Mouse (Mus musculus): Measurements from ENCODE around the gene Otc. TPM values are rescaled to one million over a fixed set of nuclear protein-coding genes. Genes with fewer than 3 reads are reported as not detected.

Otc gene
- total and polyA plus RNA-seq, 3 experiments = not detected

- no peak overlapping the region for H3K27ac ChIP-seq (ENCODE audit: control insufficient read depth, low read depth, low read length)
- no peak overlapping the region for H3K4me3 ChIP-seq (ENCODE audit: control insufficient read depth in 1 of 2, insufficient read depth in 1 of 2, low read depth in 2 of 2, low read length in 2 of 2)
- no peak overlapping the region for H3K9ac ChIP-seq (ENCODE audit: control insufficient read depth, low read depth, low read length, poor library complexity, severe bottlenecking)
- H3K27me3 ChIP-seq (ENCODE audit: control insufficient read depth in 1 of 2, insufficient read depth in 2 of 2, low read length in 2 of 2) = no peaks in the 10 kb centered on the region
- H3K4me1 ChIP-seq (ENCODE audit: control insufficient read depth in 1 of 2, insufficient read depth in 2 of 2, low read length in 2 of 2) = no peaks in the 10 kb centered on the region
- H3K79me2 ChIP-seq (ENCODE audit: control insufficient read depth, insufficient read depth, low read length, poor library complexity) = no peaks in the 10 kb centered on the region
- no peaks in the 10 kb centered on the region for H3K9me3 ChIP-seq (replicated peaks; ENCODE audit: insufficient read depth, low read length)
- TF ChIP-seq ZKSCAN1 (IDR thresholded peaks at IDR 0.05; ENCODE audit: low read depth, low read length) (no peak), MYB (IDR thresholded peaks at IDR 0.05; ENCODE audit: low read depth, low read length) (no peak), MAX (IDR thresholded peaks at IDR 0.05; ENCODE audit: low read length) (no peak), JUND (IDR thresholded peaks at IDR 0.05; ENCODE audit: low read depth, low read length) (no peak)
- no peak for DNase-seq (ENCODE audit: low read depth, low spot score)
- H3K36me3 ChIP-seq (ENCODE audit: control insufficient read depth in 1 of 2, insufficient read depth in 2 of 2, low read length in 2 of 2) = no peaks in the 10 kb centered on the region
Observed at GRCm38 (mm10) chrX:10258260-10258659, 6.2 kb downstream of the Otc start.

DNA sequence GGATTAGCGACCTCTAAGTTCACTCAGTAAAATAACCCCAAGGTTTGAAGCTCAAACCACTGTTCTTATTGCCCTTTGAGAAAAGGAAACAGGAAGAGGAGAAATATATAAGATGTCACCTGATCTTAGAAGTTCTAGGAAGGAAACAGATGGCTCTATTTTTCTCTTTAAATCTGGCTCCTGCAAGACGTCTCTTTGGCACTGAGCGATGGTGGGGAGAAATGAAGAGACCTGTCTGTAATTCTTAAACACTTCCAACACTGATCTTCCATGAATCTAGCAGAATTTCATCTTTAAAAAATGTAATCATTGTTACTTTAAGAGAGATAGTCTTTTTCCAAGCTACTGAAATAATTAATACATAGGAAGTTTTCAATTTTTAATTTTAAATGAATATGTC lies 16.2 kb downstream of the Otc start:
- Histone ChIP-seq H3K27ac (ENCODE audit: control insufficient read depth, low read depth, low read length) (no peak overlapping the region), H3K9ac (ENCODE audit: control insufficient read depth, low read depth, low read length, poor library complexity, severe bottlenecking) (no peak overlapping the region), H3K9me3 (replicated peaks; ENCODE audit: insufficient read depth, low read length) (no peaks in the 10 kb centered on the region), H3K79me2 (ENCODE audit: control insufficient read depth, insufficient read depth, low read length, poor library complexity) (no peaks in the 10 kb centered on the region), H3K4me3 (ENCODE audit: control insufficient read depth in 1 of 2, insufficient read depth in 1 of 2, low read depth in 2 of 2, low read length in 2 of 2) (no peak overlapping the region), H3K4me1 (ENCODE audit: control insufficient read depth in 1 of 2, insufficient read depth in 2 of 2, low read length in 2 of 2) (no peaks in the 10 kb centered on the region), H3K27me3 (ENCODE audit: control insufficient read depth in 1 of 2, insufficient read depth in 2 of 2, low read length in 2 of 2) (no peaks in the 10 kb centered on the region), H3K36me3 (ENCODE audit: control insufficient read depth in 1 of 2, insufficient read depth in 2 of 2, low read length in 2 of 2) (no peaks in the 10 kb centered on the region)
- DNase-seq (ENCODE audit: low read depth, low spot score) = no peak
- TF ChIP-seq SIN3A (IDR thresholded peaks at IDR 0.05; ENCODE audit: low read length) (no peak), MXI1 (IDR thresholded peaks at IDR 0.05; ENCODE audit: low read depth, low read length) (no peak), RCOR1 (IDR thresholded peaks at IDR 0.05; ENCODE audit: low read depth, low read length) (no peak), JUND (IDR thresholded peaks at IDR 0.05; ENCODE audit: low read depth, low read length) (no peak)

DNA sequence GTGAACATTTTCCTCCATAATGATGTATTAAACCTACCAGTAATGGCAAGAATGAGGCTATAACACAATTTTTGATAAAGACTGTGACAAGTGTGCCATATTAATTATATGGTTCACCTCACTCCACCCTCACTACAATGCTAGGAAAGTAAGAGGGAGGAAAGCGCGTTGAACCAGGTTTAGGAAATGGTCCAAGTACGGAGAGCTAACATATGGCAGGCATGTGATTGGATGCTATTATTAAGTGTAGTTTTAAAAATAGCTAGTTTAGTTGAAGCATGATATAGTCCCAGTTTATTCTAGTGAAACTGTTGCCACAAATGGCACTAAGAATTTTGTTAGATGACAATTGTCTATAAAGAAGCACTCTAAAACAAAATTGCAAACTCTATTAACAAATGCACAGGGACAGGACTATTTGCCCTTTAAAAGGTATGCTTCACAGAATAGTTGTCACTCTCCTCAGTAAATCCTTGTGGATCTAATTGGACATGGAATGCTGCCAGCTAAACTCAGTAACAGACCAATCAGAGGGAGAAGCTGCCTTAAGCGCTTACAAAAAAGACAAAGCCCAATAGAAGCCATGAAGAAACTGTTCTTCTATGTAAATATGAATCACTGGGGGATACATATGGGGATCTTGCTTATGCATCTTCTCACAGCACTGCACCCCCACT lies 16.8 kb downstream of the Otc start:
- no peak overlapping the region for H3K9ac ChIP-seq (ENCODE audit: control insufficient read depth, low read depth, low read length, poor library complexity, severe bottlenecking)
- no peaks in the 10 kb centered on the region for H3K79me2 ChIP-seq (ENCODE audit: control insufficient read depth, insufficient read depth, low read length, poor library complexity)
- H3K27me3 ChIP-seq (ENCODE audit: control insufficient read depth in 1 of 2, insufficient read depth in 2 of 2, low read length in 2 of 2) = no peaks in the 10 kb centered on the region
- TF ChIP-seq ZKSCAN1 (IDR thresholded peaks at IDR 0.05; ENCODE audit: low read depth, low read length) (no peak), MAX (IDR thresholded peaks at IDR 0.05; ENCODE audit: low read length) (no peak), RCOR1 (IDR thresholded peaks at IDR 0.05; ENCODE audit: low read depth, low read length) (no peak), UBTF (IDR thresholded peaks at IDR 0.05; ENCODE audit: borderline replicate concordance, insufficient read depth, low read depth, low read length) (no peak), GATA1 (IDR thresholded peaks at IDR 0.05; ENCODE audit: low read depth, low read length) (no peak), SIN3A (IDR thresholded peaks at IDR 0.05; ENCODE audit: low read length) (no peak), USF2 (IDR thresholded peaks at IDR 0.05; ENCODE audit: borderline replicate concordance in 1 of 2, insufficient read depth in 1 of 2, low read depth in 1 of 2, low read length in 2 of 2) (no peak), POLR2A (IDR thresholded peaks at IDR 0.05; ENCODE audit: control insufficient read depth in 1 of 2, insufficient read depth in 1 of 2, low read depth in 1 of 2, low read length in 2 of 2, poor library complexity in 1 of 2) (no peak), ZC3H11A (IDR thresholded peaks at IDR 0.05; ENCODE audit: low read depth, low read length) (no peak), MAFK (IDR thresholded peaks at IDR 0.05; ENCODE audit: borderline replicate concordance, low read depth, low read length) (no peak)
- no peak overlapping the region for H3K27ac ChIP-seq (ENCODE audit: control insufficient read depth, low read depth, low read length)
- H3K4me1 ChIP-seq (ENCODE audit: control insufficient read depth in 1 of 2, insufficient read depth in 2 of 2, low read length in 2 of 2) = no peaks in the 10 kb centered on the region
- H3K36me3 ChIP-seq (ENCODE audit: control insufficient read depth in 1 of 2, insufficient read depth in 2 of 2, low read length in 2 of 2) = no peaks in the 10 kb centered on the region
- no peak overlapping the region for H3K4me3 ChIP-seq (ENCODE audit: control insufficient read depth in 1 of 2, insufficient read depth in 1 of 2, low read depth in 2 of 2, low read length in 2 of 2)
- no peaks in the 10 kb centered on the region for H3K9me3 ChIP-seq (replicated peaks; ENCODE audit: insufficient read depth, low read length)
- no peak for DNase-seq (ENCODE audit: low read depth, low spot score)
